Mouse (Mus musculus) testis, adult 2 months (tissue): ENCODE measurements around the gene Ryr3.

Experiments
- CTCF ChIP-seq: fragments of 200-500 bp; IDR thresholded peaks from 2 replicates; pipeline ENCODE4 v1.5.1; 2012; ENCODE audit warnings: low read depth, mild to moderate bottlenecking, inconsistent platforms, low read length, moderate library complexity; ENCODE audit not compliant: control insufficient read depth, insufficient read depth, insufficient replicate concordance
- POLR2A ChIP-seq: fragments of 200-500 bp; IDR thresholded peaks from 2 replicates; pipeline ENCODE4 v1.6.1; 2012; ENCODE audit warnings: low read depth, mild to moderate bottlenecking, inconsistent platforms, low read length, moderate library complexity; ENCODE audit not compliant: control insufficient read depth

GRCm38 (mm10) chr2:112727842-112728241 is 489.1 kb downstream of the Ryr3 start:
- TF ChIP-seq POLR2A (no peak), CTCF (no peak)
